In the genomic region with DNA sequence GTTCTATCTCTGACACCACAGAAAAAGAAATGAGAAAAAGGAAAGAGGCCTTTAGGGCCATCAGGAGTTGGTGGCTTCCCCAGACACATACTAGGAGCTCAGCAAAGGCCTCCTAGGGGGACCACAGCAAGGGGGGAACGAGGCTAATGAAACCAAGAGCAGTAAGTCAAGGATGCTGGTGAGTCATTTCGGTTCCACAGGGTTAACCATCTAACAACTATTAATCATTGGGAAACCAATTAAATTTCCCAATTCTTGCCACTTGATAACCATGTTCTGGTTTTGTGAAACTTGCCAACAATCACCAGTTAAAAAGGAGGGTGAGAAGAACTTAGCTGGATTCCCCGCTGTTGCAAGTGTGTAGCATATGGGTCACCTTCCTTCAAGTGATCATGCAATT, we compare ENCODE assay signal across 16 mouse cellular contexts.
"Had no signal": no experiment of that assay in that cellular context is flagged by ENCODE, and none has a peak within 500 bp of the region (broad histone marks: within the 10 kb centered on the region; RNA-seq: fewer than 3 reads in every experiment).

No protein-coding gene starts in this region.

- H3K27ac ChIP-seq: layer of hippocampus, adult 2 months; limb, embryonic 13.5 days; liver, embryonic 14.5 days; midbrain, embryonic 15.5 days; stomach, postnatal 0 days had no signal

- H3K4me3 ChIP-seq: layer of hippocampus, adult 2 months; limb, embryonic 13.5 days; midbrain, embryonic 15.5 days had no signal

- H3K9me3 ChIP-seq: limb, embryonic 13.5 days; megakaryocyte, embryonic 14.5 days; midbrain, embryonic 15.5 days had no signal

- H3K36me3 ChIP-seq: limb, embryonic 13.5 days; midbrain, embryonic 15.5 days had no signal

- DNase-seq: kidney, adult 18-20 months; kidney, postnatal 36 days; left cerebral cortex, postnatal 4 days; lung, adult 2 months; lung, postnatal 10 days; lung, postnatal 4 days; right cerebral cortex, adult 18-20 months; thymus, adult 18-20 months; thymus, postnatal 14 days had no signal

- H3K9ac ChIP-seq: limb, embryonic 13.5 days; liver, embryonic 14.5 days; midbrain, embryonic 15.5 days had no signal

- H3K4me2 ChIP-seq: limb, embryonic 13.5 days; midbrain, embryonic 11.5 days; midbrain, embryonic 15.5 days had no signal

- H3K4me1 ChIP-seq: limb, embryonic 13.5 days; midbrain, embryonic 15.5 days had no signal

- H3K27me3 ChIP-seq: limb, embryonic 13.5 days; megakaryocyte, embryonic 14.5 days; midbrain, embryonic 15.5 days had no signal
